Mouse (Mus musculus) heart, embryonic 14.5 days (tissue): ENCODE results near the gene Lyrm9. TPM values are rescaled to one million over a fixed set of nuclear protein-coding genes. Genes with fewer than 3 reads are reported as not detected.

Source experiments
- ATAC-seq: fragments of 200-750 bp; cut with Nextera tagmentation; 2 replicates; pipeline ENCODE4 v1.8.0; 2017; ENCODE audit warnings: low read depth, moderate TSS enrichment; ENCODE audit not compliant: insufficient number of reproducible peaks, insufficient read depth, low FRiP score
- H3K27ac ChIP-seq, 2 experiments: fragments of 200-500 bp in 1 of 2; fragments of 300-500 bp in 1 of 2; sonication (generic) in 1 of 2; replicated peaks in 1 of 2; 2 replicates each; pipeline ENCODE4 v1.5.1; 2012 to 2014; ENCODE audit warnings: low read depth in 2 of 2, low read length in 2 of 2, control low read depth in 1 of 2, mild to moderate bottlenecking in 1 of 2, mixed read lengths in 1 of 2; ENCODE audit not compliant: control insufficient read depth in 1 of 2, insufficient read depth in 1 of 2
- H3K27me3 ChIP-seq: fragments of 300-500 bp; sonication (generic); 2 replicates; pipeline ENCODE4 v1.6.1; 2014; ENCODE audit warnings: mild to moderate bottlenecking, low read length, control low read depth; ENCODE audit not compliant: control insufficient read depth, insufficient read depth
- H3K36me3 ChIP-seq: fragments of 300-500 bp; sonication (generic); 2 replicates; pipeline ENCODE4 v1.6.1; 2014; ENCODE audit warnings: mild to moderate bottlenecking, control low read depth, low read length, mixed read lengths; ENCODE audit not compliant: control insufficient read depth, insufficient read depth
- H3K4me1 ChIP-seq, 2 experiments: fragments of 200-500 bp in 1 of 2; fragments of 300-500 bp in 1 of 2; sonication (generic) in 1 of 2; 2 replicates each; pipeline ENCODE4 v1.6.1; 2012 to 2014; ENCODE audit warnings: low read length in 2 of 2, control low read depth in 1 of 2, mixed read lengths in 1 of 2; ENCODE audit not compliant: control insufficient read depth in 2 of 2, insufficient read depth in 2 of 2
- H3K4me2 ChIP-seq: fragments of 300-500 bp; sonication (generic); 2 replicates; pipeline ENCODE4 v1.6.1; 2014; ENCODE audit warnings: mild to moderate bottlenecking, low read length
- H3K4me3 ChIP-seq, 2 experiments: fragments of 200-500 bp in 1 of 2; fragments of 300-500 bp in 1 of 2; sonication (generic) in 1 of 2; 2 replicates each; pipeline ENCODE4 v1.5.1; 2012 to 2014; ENCODE audit warnings: low read length in 2 of 2, mild to moderate bottlenecking in 2 of 2, control low read depth in 1 of 2, low read depth in 1 of 2, moderate library complexity in 1 of 2; ENCODE audit not compliant: control insufficient read depth in 1 of 2, insufficient read depth in 1 of 2
- H3K9ac ChIP-seq: fragments of 300-500 bp; sonication (generic); 2 replicates; pipeline ENCODE4 v1.6.1; 2014; ENCODE audit warnings: mild to moderate bottlenecking, low read length
- H3K9me3 ChIP-seq: fragments of 300-500 bp; sonication (generic); 2 replicates; pipeline ENCODE4 v1.6.1; 2016; ENCODE audit warnings: low read length, control low read depth; ENCODE audit not compliant: control insufficient read depth
- WGBS: fragments of 180-500 bp; shearing (Covaris S2); extraction: QIAGEN DNeasy Blood & Tissue Kit; methylation state at CpG from one replicate; pipeline ENCODE4 v1.1.7; 2014; 5-methylcytosine and 5-hydroxymethylcytosine counted together
- polyA plus RNA-seq: library from polyadenylated mRNA; unstranded; fragments of >200 nt; fragmentation: Nextera tagmentation; extraction: Ambion mirVana; gene quantifications from 2 replicates; pipeline ENCODE4 v1.2.1, GENCODE M21; 2014

Lyrm9 gene
- polyA plus RNA-seq, 1 experiment from 2014 or later, result 41.2 TPM

- no peak for ATAC-seq
- Histone ChIP-seq H3K27me3 (no peaks in the 10 kb centered on the region), H3K27ac (no peak overlapping the region), H3K4me2 (no peak overlapping the region), H3K4me3 (no peak overlapping the region), H3K4me1 (no peaks in the 10 kb centered on the region; a peak in 1 of 4 replicates), H3K36me3 (no peaks in the 10 kb centered on the region), H3K9ac (no peak overlapping the region), H3K9me3 (no peaks in the 10 kb centered on the region)
- WGBS, result 73% methylated on average over 11 of the region's 11 CpGs
These were observed 26.1 kb downstream of the Lyrm9 start for GRCm38 (mm10) chr11:78852529-78852928.

DNA sequence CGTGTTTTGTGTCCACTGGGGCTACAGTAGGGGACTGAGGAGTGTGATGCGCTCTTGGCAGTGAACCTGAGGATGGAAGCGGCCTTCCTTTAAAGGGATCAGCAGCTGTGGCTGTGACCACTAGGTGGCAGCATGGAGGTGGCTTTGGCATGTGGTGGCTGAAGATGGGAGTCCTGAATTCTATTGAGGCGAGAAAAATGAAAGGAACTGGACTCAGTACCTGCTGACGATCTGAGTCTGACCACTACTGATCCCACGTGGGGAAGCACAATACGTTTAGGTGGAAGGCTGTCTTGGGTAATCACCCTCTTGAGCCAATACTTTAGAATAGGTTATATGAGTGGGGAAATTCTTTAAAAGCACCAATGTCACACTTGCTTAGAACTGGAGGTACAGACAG lies 29.9 kb downstream of the Lyrm9 start:
- H3K9me3 ChIP-seq, result no peaks in the 10 kb centered on the region
- H3K36me3 ChIP-seq, result no peaks in the 10 kb centered on the region
- H3K27me3 ChIP-seq, result no peaks in the 10 kb centered on the region; the same call in 1 of the 2 replicates
- WGBS, result 7% methylated on average over 7 of the region's 7 CpGs
- ATAC-seq, result no peak
- H3K27ac ChIP-seq, result no peak overlapping the region
- no peak overlapping the region for H3K4me3 ChIP-seq
- no peak overlapping the region for H3K4me2 ChIP-seq
- H3K4me1 ChIP-seq, result no peaks in the 10 kb centered on the region; a peak in 1 of 4 replicates
- no peak overlapping the region for H3K9ac ChIP-seq

- Histone ChIP-seq H3K36me3 (no peaks in the 10 kb centered on the region), H3K27ac (no peak overlapping the region), H3K9me3 (no peaks in the 10 kb centered on the region), H3K27me3 (no peaks in the 10 kb centered on the region; the same call in 1 of the 2 replicates), H3K4me1 (no peaks in the 10 kb centered on the region), H3K4me3 (no peak overlapping the region), H3K9ac (no peak overlapping the region), H3K4me2 (no peak overlapping the region)
- 10% methylated on average over 3 of the region's 3 CpGs for WGBS
- no peak for ATAC-seq
These were observed 31.2 kb downstream of the Lyrm9 start for GRCm38 (mm10) chr11:78857611-78858010.

DNA sequence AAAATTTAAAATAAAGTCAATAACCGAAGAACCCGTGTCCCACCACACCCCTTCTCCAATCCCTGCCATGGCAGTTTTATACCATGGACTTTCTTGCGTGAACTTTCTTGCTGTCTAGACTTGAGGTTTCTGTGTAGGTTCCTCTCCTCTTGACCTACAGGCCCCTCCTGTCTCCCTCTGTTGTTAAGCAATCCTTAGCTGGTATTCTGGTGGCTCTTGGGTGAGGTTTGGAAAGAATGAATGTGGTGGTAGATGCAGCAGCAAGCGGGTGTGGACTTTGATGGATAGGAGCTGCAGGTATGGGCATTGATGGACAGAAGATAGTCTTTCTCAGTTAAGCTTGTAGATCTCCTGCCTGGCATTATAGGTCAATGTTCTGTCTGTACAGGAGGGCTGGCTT lies 37.5 kb downstream of the Lyrm9 start:
- ATAC-seq, result no peak
- no peaks in the 10 kb centered on the region for H3K36me3 ChIP-seq
- 88% methylated on average over 4 of the region's 4 CpGs for WGBS

DNA sequence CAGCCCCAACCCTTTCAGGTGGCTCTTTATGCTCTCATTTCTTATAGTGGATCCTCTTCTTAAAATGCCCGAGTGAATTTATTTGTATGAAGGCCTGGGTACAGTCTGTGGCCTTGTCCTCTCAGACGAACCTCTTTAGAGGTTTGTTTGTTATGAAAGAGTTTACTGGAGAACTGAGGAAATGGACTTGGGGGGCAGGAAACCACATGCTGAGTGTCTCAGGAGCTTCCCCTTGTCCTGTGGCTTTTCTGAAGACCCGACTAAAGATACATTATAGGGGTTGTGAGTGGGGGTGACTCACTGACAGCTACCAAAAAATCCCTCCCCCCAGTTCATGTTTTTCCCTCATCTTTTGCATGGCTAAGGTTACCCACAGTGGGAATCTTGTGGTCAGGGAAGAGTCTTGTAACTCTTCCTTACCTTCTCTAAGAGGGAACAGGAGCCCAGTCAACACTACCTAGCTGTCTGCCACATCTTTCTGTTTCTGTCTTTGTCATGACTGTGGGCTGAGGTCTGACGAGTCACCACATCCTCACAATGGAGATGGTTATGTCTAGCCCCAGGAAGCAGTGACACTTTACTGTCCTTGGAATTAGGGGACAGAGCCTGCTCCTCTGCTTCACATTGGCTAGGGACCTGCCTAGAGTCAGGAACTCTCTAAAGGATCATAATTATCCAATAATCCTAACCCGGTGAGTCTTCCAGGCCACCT lies 38.3 kb downstream of the Lyrm9 start:
- no peak overlapping the region for H3K27ac ChIP-seq
- ATAC-seq, result no peak
- H3K4me2 ChIP-seq, result no peak overlapping the region
- H3K4me3 ChIP-seq, result no peak overlapping the region
- H3K36me3 ChIP-seq, result no peaks in the 10 kb centered on the region
- H3K9ac ChIP-seq, result no peak overlapping the region
- WGBS, result 62% methylated on average over 5 of the region's 5 CpGs
- H3K4me1 ChIP-seq, result no peaks in the 10 kb centered on the region
- H3K9me3 ChIP-seq, result no peaks in the 10 kb centered on the region
- H3K27me3 ChIP-seq, result no peaks in the 10 kb centered on the region; the same call in 1 of the 2 replicates

More for the DNA sequence above, 37.5 kb downstream of the Lyrm9 start:
- H3K4me2 ChIP-seq, result no peak overlapping the region
- no peak overlapping the region for H3K4me3 ChIP-seq
- H3K9ac ChIP-seq, result no peak overlapping the region
- no peak overlapping the region for H3K27ac ChIP-seq
- H3K27me3 ChIP-seq, result no peaks in the 10 kb centered on the region; the same call in 1 of the 2 replicates
- no peaks in the 10 kb centered on the region for H3K9me3 ChIP-seq
- H3K4me1 ChIP-seq, result no peaks in the 10 kb centered on the region

DNA sequence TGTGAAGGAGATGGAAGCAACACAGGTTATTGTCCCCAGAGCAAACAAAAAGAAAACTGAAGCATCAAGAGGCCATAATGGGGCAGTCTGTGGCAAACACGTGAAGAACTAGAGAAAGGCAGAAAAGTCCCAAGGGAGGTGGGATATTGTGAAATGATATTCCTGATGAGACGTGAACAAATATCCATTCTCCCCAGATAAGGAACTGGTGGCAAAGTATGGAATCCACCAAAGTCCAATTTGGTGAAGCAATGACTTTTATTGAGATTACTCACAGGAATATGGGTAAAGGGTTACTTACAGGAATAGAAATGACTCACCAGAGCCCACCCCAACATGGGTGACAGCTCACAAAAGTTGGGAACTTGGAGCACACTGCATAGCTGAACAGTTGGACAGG lies 38.9 kb downstream of the Lyrm9 start:
- Histone ChIP-seq H3K9ac (no peak overlapping the region), H3K4me1 (no peaks in the 10 kb centered on the region), H3K4me2 (no peak overlapping the region), H3K36me3 (no peaks in the 10 kb centered on the region), H3K27ac (no peak overlapping the region), H3K4me3 (no peak overlapping the region), H3K9me3 (no peaks in the 10 kb centered on the region), H3K27me3 (no peaks in the 10 kb centered on the region; the same call in 1 of the 2 replicates)
- WGBS, result 79% methylated on average over 2 of the region's 2 CpGs
- no peak for ATAC-seq

DNA sequence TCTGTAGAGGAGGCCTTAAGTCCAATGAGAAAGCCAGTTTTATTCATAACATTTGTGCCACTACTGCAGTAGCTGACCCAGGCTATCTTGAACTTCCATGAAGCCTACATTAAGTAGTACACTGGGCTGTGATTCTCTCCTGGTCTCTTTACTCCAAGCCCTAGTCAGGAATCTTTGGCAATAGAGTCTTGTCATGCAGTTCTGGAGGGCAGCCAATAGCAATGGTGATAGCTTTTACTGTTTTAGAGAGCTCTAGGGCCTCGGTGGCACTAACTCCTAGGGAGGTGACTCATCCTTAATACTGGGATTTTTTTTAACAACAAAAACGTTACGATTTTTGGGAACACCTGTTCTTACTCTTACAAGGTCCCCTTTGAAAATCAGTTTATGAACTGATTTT lies 40.1 kb downstream of the Lyrm9 start:
- H3K9me3 ChIP-seq, result no peaks in the 10 kb centered on the region
- no peaks in the 10 kb centered on the region for H3K27me3 ChIP-seq
- H3K27ac ChIP-seq, result no peak overlapping the region
- no peak overlapping the region for H3K4me3 ChIP-seq
- 38% methylated on average over 3 of the region's 3 CpGs for WGBS
- no peak overlapping the region for H3K4me2 ChIP-seq
- no peak overlapping the region for H3K9ac ChIP-seq
- no peaks in the 10 kb centered on the region for H3K4me1 ChIP-seq
- H3K36me3 ChIP-seq, result no peaks in the 10 kb centered on the region
- ATAC-seq, result no peak

- no peak overlapping the region for H3K9ac ChIP-seq
- H3K9me3 ChIP-seq, result no peaks in the 10 kb centered on the region
- H3K27ac ChIP-seq, result no peak overlapping the region
- H3K36me3 ChIP-seq, result no peaks in the 10 kb centered on the region
- no peak overlapping the region for H3K4me3 ChIP-seq
- peaks cover 0 to 3% of the 10 kb centered on the region in 2 experiments; a peak in 1 of 4 replicates for H3K4me1 ChIP-seq
- ATAC-seq, result no peak
- no peak overlapping the region for H3K4me2 ChIP-seq
- H3K27me3 ChIP-seq, result no peaks in the 10 kb centered on the region
- 55% methylated on average over 3 of the region's 3 CpGs for WGBS
These were observed 41.3 kb downstream of the Lyrm9 start for GRCm38 (mm10) chr11:78867696-78868095.
